In the genomic region with DNA sequence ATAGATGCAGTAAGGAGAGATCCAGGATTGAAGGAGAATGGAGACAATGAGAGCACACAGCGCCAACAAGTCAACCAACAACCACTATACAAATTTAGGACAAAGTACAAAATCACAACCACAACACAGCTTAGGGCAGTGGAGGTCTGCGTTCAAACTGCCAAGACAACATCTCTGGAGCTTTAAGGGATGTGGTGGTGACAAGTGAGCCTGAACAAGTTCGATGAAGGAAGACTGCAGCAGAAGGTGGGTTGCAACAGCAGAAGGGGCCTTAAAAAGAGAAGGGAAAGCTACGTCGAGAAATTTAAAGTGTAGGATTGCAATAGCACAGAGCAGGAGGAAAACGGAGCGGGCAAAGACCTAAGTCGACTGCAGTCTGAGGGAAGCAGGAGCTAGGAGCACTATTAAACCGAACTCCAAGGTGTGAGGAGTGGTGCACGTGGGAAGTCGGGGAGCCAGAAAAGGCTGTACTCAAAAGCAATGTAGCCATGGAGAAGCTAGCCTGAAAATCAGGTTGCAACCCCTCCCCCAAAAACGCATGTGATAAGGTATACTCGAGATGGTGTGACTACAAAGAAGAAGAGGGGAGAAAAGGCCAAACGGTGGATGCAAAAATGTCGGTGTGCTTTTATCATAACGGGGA, we compare ENCODE assay signal across 8 mouse cellular contexts. TPM values are rescaled to one million over a fixed set of nuclear protein-coding genes. Genes with fewer than 3 reads are reported as not detected.
DNase-seq lines count a peak whose midpoint lies in the region; ATAC-seq lines count a peak whose summit lies in the region.

No protein-coding gene starts in this region.

- no peaks in the 10 kb centered on the region for H3K27me3 ChIP-seq in heart, embryonic 15.5 days
- H3K27me3 ChIP-seq in stomach, embryonic 14.5 days (ENCODE audit: control insufficient read depth, insufficient read depth, low read length) = no peaks in the 10 kb centered on the region

- no peaks in the 10 kb centered on the region for H3K9me3 ChIP-seq in heart, embryonic 15.5 days (replicated peaks)
- H3K9me3 ChIP-seq in stomach, embryonic 14.5 days (ENCODE audit: control insufficient read depth, low read depth, low read length) = no peaks in the 10 kb centered on the region

- no peaks in the 10 kb centered on the region for H3K36me3 ChIP-seq in heart, embryonic 15.5 days
- H3K36me3 ChIP-seq in stomach, embryonic 14.5 days (ENCODE audit: control insufficient read depth, insufficient read depth, low read length) = no peaks in the 10 kb centered on the region

- H3K4me3 ChIP-seq in heart, embryonic 15.5 days = peak overlapping the region; percentile 91
- peak overlapping the region; percentile 85 for H3K4me3 ChIP-seq in stomach, embryonic 14.5 days (ENCODE audit: low read depth, low read length)

- H3K4me1 ChIP-seq in heart, embryonic 15.5 days (replicated peaks) = peaks cover 18% of the 10 kb centered on the region
- peaks cover 18% of the 10 kb centered on the region for H3K4me1 ChIP-seq in stomach, embryonic 14.5 days (ENCODE audit: control insufficient read depth, insufficient read depth, low read length)

- 0 out of 2 replicates have a peak, but pooled peaks have one; percentile 6 for ATAC-seq in common myeloid progenitor, adult 5-6 weeks (replicated peaks; ENCODE audit: low read depth, poor library complexity, severe bottlenecking)
- ATAC-seq in heart, embryonic 15.5 days (replicated peaks; ENCODE audit: insufficient number of reproducible peaks, insufficient read depth, low FRiP score, low read depth) = no peak
- ATAC-seq in megakaryocyte-erythroid progenitor cell, adult 5-6 weeks (replicated peaks; ENCODE audit: low FRiP score, low TSS enrichment, poor library complexity, severe bottlenecking) = peak; percentile 9; the same call in 1 of the 2 replicates
- no peak for ATAC-seq in stomach, embryonic 14.5 days (ENCODE audit: insufficient number of reproducible peaks, insufficient read depth, low FRiP score, low read depth)

- 4% methylated on average over 16 of the region's 16 CpGs for WGBS in heart, embryonic 15.5 days
- WGBS in stomach, embryonic 14.5 days = 3% methylated on average over 16 of the region's 16 CpGs

- H3K9ac ChIP-seq in heart, embryonic 15.5 days = peak overlapping the region; percentile 91
- peak overlapping the region; percentile 78 for H3K9ac ChIP-seq in stomach, embryonic 14.5 days (replicated peaks; ENCODE audit: low read depth, low read length)

- H3K27ac ChIP-seq in heart, embryonic 15.5 days = peak overlapping the region; percentile 92
- H3K27ac ChIP-seq in stomach, embryonic 14.5 days (ENCODE audit: low read length) = peak overlapping the region; percentile 74; the same call in 1 of the 2 replicates

- intact Hi-C loops in gastrocnemius, postnatal 36 days (cut with DNase I) = loop anchor here (5.0 kb wide), 1 partner anchor 129 kb away; no protein-coding TSS in a partner anchor

- DNase-seq in thymus, adult 18-20 months = peak; percentile 2 to 10
- no peak for DNase-seq in thymus, postnatal 0 days (ENCODE audit: low spot score)
- DNase-seq in layer of hippocampus, postnatal 10 days (ENCODE audit: low spot score in 2 of 2) = peak; percentile 9 to 25
- no peak for DNase-seq in gastrocnemius, postnatal 36 days

- peak overlapping the region; percentile 76 for H3K4me2 ChIP-seq in heart, embryonic 15.5 days
- peak overlapping the region; percentile 88 for H3K4me2 ChIP-seq in stomach, embryonic 14.5 days (replicated peaks; ENCODE audit: low read depth, low read length)

RNA-seq across cellular contexts. Expression of gene Snx27, which starts 1.3 kb away (rescaled TPM):
- 33.5 and 39.3 TPM in 2 replicates for polyA plus RNA-seq in thymus, postnatal 0 days (2015; fragmentation: Nextera tagmentation; extraction: Ambion mirVana)
- total RNA-seq in common myeloid progenitor, adult 5-6 weeks (2017) = 24.8 and 26.5 TPM in 2 replicates
- polyA plus RNA-seq in heart, embryonic 15.5 days (2015; fragmentation: Nextera tagmentation; extraction: Ambion mirVana) = 30.7 and 32.0 TPM in 2 replicates
- 10 to 100 TPM; 80.2 to 88.8 TPM for total RNA-seq in layer of hippocampus, postnatal 10 days (2021)
- 24.2 and 45.2 TPM in 2 replicates for total RNA-seq in megakaryocyte-erythroid progenitor cell, adult 5-6 weeks (2014; fragmentation: Nextera tagmentation)
- 30.2 and 30.5 TPM in 2 replicates for total RNA-seq in megakaryocyte-erythroid progenitor cell, adult 5-6 weeks (2017)
- polyA plus RNA-seq in stomach, embryonic 14.5 days (2014; fragmentation: Nextera tagmentation; extraction: Ambion mirVana) = 35.1 and 41.9 TPM in 2 replicates
- total RNA-seq in gastrocnemius, postnatal 36 days (2021) = 10 to 100 TPM; 25.3 to 25.9 TPM

Comparison
In these comparisons a context has a peak if more than half of its experiments do, and no peak if none do; other contexts are left out.
1. DNase-seq: peak in thymus, adult 18-20 months (2 of 2) and layer of hippocampus, postnatal 10 days (2 of 2); none in thymus, postnatal 0 days (single experiment) and gastrocnemius, postnatal 36 days (0 of 2).
2. ATAC-seq: peak in common myeloid progenitor, adult 5-6 weeks (single experiment) and megakaryocyte-erythroid progenitor cell, adult 5-6 weeks (single experiment); none in heart, embryonic 15.5 days (single experiment) and stomach, embryonic 14.5 days (single experiment).